Mouse (Mus musculus): ENCODE data around the gene Eddm3b.
"Not testable (repeated sequence)": the region's sequence is repeated elsewhere in the genome, so short reads cannot be mapped to it uniquely, and the experiment has no call there.

The Eddm3b gene

GRCm38 (mm10) chr14:51142568-51142967 lies 28.3 kb downstream of the Eddm3b start:
- DNase-seq (ENCODE audit: extremely low spot score, low read depth, low spot score) = no peak

GRCm38 (mm10) chr14:51143287-51143686 lies 29.1 kb downstream of the Eddm3b start:
- DNase-seq (ENCODE audit: extremely low spot score, low read depth, low spot score) = no peak

- DNase-seq (ENCODE audit: extremely low spot score, low read depth, low spot score) = no peak
Observed at GRCm38 (mm10) chr14:51143937-51144336, 29.7 kb downstream of the Eddm3b start.

- no peak for DNase-seq (ENCODE audit: extremely low spot score, low read depth, low spot score)
Observed at GRCm38 (mm10) chr14:51144451-51144850, 30.2 kb downstream of the Eddm3b start.

- no peak for DNase-seq (ENCODE audit: extremely low spot score, low read depth, low spot score)
Observed at GRCm38 (mm10) chr14:51145521-51145920, 31.3 kb downstream of the Eddm3b start.

- no peak for DNase-seq (ENCODE audit: extremely low spot score, low read depth, low spot score)
Observed at GRCm38 (mm10) chr14:51146685-51147084, 32.5 kb downstream of the Eddm3b start, which contains the start of gene Rnase1. TSS of gene Rnase1 (minus strand) at chr14:51146785.

GRCm38 (mm10) chr14:51148006-51148405 lies 33.8 kb downstream of the Eddm3b start:
- DNase-seq (ENCODE audit: extremely low spot score, low read depth, low spot score) = no peak

GRCm38 (mm10) chr14:51149164-51149563 lies 34.9 kb downstream of the Eddm3b start:
- no peak for DNase-seq (ENCODE audit: extremely low spot score, low read depth, low spot score)

GRCm38 (mm10) chr14:51150206-51150831 lies 36.1 kb downstream of the Eddm3b start:
- DNase-seq (ENCODE audit: extremely low spot score, low read depth, low spot score) = no peak

GRCm38 (mm10) chr14:51152249-51152870 lies 38.1 kb downstream of the Eddm3b start:
- no peak for DNase-seq (ENCODE audit: extremely low spot score, low read depth, low spot score)

GRCm38 (mm10) chr14:51156056-51156735 lies 42.0 kb downstream of the Eddm3b start:
- DNase-seq (ENCODE audit: extremely low spot score, low read depth, low spot score) = no peak

- no peak for DNase-seq (ENCODE audit: extremely low spot score, low read depth, low spot score)
Observed at GRCm38 (mm10) chr14:51156736-51157068, 42.5 kb downstream of the Eddm3b start.

GRCm38 (mm10) chr14:51157072-51157471 lies 42.8 kb downstream of the Eddm3b start:
- DNase-seq (ENCODE audit: extremely low spot score, low read depth, low spot score) = no peak

- not testable (repeated sequence) for DNase-seq (ENCODE audit: extremely low spot score, low read depth, low spot score)
Observed at GRCm38 (mm10) chr14:51161976-51162375, 47.8 kb downstream of the Eddm3b start, which contains the start of gene Rnase2b. TSS of gene Rnase2b (plus strand) at chr14:51162260.

- DNase-seq (ENCODE audit: extremely low spot score, low read depth, low spot score) = not testable (repeated sequence)
Observed at GRCm38 (mm10) chr14:51163323-51163722, 49.1 kb downstream of the Eddm3b start.

- no peak for DNase-seq (ENCODE audit: extremely low spot score, low read depth, low spot score)
Observed at GRCm38 (mm10) chr14:51165435-51165834, 51.2 kb downstream of the Eddm3b start.

- no peak for DNase-seq (ENCODE audit: extremely low spot score, low read depth, low spot score)
Observed at GRCm38 (mm10) chr14:51166068-51166467, 51.8 kb downstream of the Eddm3b start.

Data from hindlimb bud, embryonic 11.5 days (tissue).